Mouse (Mus musculus): Measurements from ENCODE around the gene Ddx25.

Ddx25 gene

DNA sequence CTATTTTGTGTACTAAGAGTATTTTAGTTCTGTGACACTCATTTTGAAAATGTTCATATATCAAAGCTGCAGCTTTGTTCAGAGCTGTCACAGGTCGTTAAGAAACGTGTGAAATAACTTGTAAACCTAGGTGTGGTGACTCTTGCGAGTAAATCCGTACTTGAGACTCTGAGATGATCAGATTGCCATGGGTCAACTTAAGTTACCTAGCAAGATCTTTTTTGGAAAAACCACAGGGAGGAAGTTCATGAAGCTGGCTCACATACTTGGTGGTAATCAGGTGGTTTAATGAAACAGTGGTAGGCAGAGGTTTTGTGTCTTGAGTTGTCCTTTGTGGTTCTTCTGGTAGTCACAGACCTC lies 64.6 kb downstream of the Ddx25 start:
- DNase-seq (ENCODE audit: low spot score) = no peak

DNA sequence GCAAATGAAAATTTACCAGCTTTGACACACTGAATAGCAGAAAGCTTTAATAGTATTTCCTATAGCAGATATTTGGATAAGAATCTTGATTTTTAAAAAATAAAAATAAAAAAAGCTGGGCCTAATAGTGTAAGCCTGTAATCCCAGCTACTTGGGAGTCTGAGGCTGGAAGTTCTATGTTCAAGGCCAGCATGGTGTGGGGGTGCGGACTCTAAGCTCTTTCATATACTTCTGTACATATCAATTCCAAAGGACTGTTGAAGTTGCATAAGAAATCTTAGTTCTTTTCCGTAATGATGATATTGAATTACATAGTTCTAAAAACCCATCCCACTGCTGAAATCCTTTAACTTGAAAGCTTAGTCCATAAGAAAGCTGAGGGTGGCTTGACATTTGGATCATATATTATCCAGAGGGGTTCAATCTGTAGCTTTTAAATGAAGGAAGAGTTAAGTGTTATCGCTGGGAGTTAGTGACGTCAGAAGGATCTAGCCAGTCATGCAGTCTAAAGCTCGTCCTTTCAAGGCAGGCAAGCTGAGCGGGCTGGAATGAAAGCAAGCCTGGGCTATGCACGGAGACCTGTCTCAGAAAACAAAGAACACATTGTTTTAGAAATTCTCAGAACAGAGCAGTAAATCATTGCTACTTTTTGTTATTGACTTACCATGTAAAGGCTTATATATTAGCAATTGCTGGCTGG lies 65.1 kb downstream of the Ddx25 start:
- DNase-seq (ENCODE audit: low spot score) = no peak

DNA sequence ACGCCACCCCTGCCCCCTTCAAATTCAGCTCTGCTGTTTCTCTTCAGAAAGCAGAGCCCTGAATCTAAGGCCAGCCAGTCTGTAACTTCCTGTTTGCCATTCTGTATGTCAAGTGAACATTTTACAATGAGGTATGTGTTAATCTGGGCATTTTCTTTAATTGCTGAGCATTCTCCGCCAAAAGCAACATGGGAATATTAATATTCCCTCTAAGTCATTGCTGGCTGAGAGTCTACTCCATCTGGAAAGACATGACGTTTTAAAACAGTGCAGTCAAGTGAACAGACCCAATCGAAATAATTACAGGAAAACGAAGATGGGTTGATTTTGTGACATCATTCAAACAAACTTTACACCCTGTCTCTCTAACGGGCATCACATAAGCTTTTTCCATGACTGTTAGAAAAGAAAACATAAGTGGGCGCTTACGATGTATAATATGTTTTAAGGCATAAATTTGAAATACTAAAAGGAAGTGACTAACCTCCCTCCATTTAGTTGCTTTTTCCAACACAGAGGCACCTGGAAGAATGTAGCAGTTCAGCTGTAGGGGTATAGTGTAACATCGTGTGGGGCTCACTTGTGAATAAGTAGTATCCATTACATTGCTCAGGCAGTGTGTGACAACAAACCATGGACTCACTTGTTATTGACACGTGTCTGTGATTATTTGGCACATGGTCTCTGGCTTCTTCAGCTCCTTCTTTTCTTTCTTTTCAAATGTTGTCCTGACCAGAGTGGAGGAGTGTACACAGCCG lies 67.0 kb downstream of the Ddx25 start:
- no peak for DNase-seq (ENCODE audit: low spot score)

DNA sequence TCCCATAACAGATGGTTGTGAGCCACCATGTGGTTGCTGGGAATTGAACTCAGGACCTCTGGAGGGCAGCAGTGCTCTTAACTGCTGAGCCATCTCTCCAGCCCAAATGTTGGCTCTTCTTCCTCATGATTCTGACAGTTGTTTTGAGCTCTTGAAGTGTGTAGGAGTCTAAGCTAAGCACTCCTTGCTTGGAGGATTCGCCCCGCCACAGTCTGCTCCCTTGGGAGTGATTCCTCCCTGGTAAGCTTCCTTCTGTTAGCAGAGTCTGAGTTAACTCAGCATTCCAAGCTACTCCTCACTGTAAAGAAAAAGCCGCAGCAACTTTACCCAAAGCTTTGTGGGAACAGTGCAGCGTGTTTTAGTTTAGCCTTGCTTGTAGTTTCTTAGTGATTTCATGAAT lies 69.8 kb downstream of the Ddx25 start:
- no peak for DNase-seq (ENCODE audit: low spot score)

Measured in urinary bladder, postnatal 14 days (tissue).